Mouse (Mus musculus) lung, postnatal 10 days (tissue): ENCODE data around the gene Prdm2.
A peak's percentile ranks its signal among the peaks of the same experiment; 100 is the strongest.

ENCODE experiments used
- DNase-seq: peaks from one replicate; pipeline ENCODE4 v3.0.0; 2021

Gene Prdm2

DNA sequence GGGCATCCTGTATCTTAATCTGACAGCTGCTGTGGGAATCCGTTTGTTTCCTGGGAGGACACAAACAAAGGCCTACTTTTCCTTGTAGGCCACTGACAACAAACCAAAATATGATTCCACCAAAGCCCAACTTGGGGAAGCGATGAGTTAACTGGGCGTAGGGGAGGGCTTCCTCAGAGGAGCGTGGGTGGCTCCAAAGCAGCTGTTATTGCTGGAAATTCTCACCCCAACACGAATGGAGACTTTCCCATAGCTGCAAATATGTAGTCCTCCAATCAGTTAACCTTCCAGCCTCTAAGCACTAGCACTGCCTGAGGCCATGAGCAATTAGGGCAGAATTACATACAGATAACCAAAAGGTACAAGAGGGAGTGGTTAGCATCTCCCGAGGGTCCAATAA lies 112.6 kb downstream of the Prdm2 start:
- DNase-seq, result no peak

DNA sequence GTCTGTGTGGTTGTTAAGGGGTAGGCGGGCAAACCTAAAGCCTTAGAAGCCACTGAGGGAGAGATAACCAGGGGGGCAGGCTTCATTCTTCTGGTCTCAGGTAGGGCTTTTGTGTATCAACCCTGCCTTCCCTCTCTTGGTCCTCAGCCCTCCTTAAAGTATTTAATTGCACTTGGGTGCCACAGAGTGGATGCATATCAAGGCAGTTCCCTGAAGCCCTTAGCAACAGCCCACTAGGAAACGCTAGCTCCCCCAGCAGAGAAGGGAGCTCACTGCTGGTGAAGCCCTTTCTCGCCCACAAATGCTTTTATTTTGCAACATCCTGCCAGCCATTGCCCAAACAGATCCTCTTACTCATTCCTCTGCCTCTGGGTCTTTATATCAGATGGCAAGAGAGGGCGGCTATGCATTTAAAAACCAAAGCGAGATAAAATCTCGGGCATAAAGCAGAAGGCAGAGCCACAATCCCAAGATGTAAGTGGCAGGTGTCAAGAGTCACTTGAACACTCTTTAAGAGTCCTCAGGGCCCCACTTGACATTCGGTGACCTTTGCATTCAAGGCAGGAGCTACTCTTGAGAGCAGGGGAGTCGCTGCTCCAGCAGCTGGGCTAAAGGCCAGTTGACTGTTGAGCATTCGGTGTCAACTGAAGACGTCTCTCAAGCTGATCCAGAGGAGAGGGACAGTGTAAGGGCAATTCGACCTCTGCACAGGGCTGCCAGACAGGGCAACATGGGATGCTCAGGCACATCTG lies 113.3 kb downstream of the Prdm2 start:
- DNase-seq, result peak; percentile 76

DNA sequence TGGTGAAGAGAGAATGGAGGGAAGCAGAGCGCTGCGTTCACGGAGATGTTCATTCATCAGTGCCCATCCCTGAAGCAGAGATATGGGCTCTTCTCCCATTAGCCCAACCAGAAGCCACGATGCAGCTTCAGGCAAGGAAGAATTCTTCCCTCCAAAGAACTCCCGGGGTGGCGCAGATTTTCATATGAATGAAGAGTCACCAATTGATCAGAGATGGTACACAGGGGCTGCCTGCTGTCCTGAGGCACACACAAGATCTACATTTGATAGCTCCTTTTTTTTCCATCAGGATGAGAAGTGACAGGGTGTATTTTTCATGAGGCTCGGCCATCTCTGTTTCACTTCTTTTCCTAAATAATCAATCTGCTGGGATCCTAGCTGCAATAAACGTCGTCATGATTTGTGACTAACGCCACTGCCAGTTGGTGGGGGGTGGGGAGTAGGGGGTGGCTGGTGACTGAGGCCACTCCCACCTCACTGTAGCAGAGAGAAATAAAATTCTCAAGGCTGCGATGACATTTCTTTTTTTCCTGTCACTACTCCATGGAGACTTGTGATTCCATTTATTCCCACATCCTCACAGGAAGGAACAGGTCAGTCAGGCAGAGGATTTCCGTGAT lies 120.6 kb downstream of the Prdm2 start:
- no peak for DNase-seq

DNA sequence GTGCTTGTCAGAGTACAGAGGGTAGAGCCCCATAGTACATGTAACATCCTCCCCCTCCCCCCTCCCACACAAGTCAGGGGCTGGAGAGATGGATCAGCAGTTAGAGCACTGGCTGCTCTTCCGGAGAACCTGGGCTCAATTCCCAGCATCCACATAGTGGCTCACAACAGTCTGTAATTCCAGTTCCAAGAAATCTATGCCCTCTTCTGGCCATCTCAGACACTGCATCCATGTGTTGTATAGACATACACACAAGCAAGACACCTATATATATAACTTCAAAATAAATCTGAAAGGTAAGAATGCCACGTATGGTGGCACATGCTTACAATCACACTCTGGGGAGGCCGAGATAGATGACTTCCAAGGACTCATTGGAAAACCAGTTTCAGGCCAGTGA lies 122.2 kb downstream of the Prdm2 start:
- DNase-seq, result no peak

DNA sequence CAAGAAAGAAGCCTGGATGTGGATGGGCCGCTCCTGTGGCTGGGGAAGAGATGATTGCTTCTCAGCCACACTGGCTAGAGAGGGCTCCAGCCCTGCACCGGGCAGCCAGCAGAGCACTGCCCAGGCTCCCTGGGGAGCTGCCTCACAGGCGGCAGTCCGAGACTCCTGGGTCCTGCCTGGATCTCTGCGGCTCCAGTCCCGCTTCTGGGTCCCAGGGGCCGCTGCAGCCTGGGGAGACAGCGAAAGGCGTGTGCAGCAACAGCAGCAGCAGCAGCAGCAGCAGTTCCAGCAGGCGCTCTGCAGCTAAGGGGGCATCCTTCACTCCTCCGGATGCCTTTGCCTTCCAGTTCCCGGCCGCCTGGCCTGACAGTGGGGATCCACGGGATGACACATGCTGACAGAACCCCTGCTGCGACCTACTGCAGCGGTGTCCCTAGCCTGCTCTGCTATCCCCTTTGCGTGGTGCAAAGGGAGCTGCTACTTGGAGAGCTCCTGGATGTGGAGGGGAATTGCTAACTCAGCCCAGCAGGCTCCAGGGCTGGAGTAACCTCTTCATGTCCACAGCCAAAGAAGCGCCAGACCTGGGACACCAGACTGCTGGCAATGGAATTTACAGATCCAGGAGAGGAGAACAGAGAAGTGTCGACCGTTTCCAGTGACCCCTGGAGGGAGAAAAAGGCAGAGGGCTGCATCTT lies 138.6 kb downstream of the Prdm2 start:
- DNase-seq, result peak; percentile 30

DNA sequence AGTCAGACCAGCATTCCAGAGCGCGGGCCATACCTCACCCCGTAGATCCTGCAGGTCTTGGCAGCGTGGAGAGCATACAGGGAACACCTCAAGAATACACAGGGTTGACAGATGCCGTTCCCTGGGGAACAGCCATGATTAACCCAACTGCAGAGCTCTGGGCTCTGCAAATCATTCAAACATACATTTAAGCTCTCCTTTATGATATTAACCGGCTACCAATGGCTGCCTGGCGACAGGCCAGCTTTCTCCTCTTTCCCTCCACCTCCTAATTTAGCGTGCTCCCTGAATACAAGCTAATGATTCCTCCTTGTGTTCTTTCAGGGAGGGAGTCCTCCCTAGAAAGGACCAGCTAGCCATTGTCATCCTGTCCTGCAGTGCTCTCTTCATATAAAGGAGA lies 141.0 kb downstream of the Prdm2 start:
- no peak for DNase-seq

DNA sequence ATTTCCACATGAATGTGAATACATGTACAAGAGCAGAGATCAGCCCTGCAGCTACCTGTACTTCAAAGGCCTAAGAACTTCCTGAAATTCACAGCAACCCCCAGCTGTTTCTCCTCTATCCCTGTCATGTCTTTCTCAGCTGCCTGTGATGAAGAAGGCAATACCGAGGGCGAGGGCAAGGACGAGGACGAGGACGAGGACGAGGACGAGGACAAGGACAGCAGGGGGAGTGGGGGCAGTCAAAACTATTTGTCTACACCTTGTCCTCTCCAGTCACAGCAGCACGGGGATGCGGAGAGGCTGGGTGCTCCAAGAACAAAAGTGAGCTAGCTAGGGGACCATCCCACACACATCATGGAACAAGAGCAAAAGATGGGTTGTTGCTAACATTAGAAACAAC lies 145.8 kb downstream of the Prdm2 start:
- no peak for DNase-seq

DNA sequence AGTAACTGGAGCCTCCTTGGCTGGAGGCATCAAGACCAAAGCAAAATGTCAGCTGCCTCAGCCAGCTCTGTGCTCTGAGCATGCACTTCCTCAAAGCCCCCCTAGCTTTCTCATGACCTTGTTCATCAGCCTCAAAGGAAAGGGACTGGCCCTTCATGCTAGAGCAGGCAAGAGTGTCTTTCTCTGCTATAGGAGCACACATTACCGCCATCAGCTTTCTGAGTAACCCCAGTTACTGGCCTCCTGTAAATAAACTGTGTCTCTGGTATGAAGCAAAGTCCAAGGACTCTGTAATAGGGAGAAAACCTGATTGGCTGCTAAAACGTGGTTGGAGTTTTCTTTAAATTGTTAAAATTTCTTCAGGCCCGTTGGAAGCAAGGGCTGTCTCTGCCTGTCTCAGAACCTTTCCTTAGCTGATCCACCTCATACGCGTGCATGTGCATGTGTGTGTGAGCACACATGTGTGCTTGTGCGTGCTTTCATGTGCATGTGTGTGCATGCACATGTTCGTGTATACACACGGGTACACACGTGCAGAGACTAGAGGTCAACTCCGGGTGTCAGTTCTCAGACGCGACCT lies 153.9 kb downstream of the Prdm2 start:
- DNase-seq, result no peak
